Mouse (Mus musculus) E14TG2a.4 (cell line): ENCODE data around the gene Gm6370.

ENCODE experiments used
- CTCF ChIP-seq: conservative IDR thresholded peaks from 2 replicates; pipeline ENCODE4 v1.5.1; 2014; ENCODE audit warnings: low read length
- NANOG ChIP-seq: IDR thresholded peaks from 2 replicates; pipeline ENCODE4 v1.6.1; 2014; ENCODE audit warnings: borderline replicate concordance, low read length, mixed read lengths
- POU5F1 ChIP-seq: IDR thresholded peaks from 2 replicates; pipeline ENCODE4 v1.6.1; 2014; ENCODE audit warnings: low read length, borderline replicate concordance

DNA sequence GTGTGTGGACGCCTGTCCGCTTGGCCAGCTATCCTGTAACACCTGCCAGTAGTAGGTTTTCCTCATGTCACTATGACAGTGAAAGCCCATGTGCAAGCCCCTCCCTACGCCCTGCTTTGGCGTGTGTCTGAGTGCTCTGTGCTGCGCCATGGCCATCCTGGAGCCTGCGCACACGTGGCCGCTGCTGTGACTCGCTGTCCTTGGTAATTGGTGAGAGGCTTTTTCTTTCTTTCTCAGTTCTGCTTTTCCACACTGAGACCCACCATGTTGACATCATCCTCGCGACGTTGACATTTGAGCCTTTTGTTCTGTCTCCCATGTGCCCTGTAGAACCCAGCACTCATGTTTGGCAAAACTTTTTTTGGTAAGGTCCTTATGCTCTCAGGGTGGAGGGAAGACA, 19.3 kb upstream of the Gm6370 start:
- TF ChIP-seq CTCF: no peak
- TF ChIP-seq NANOG: no peak
- TF ChIP-seq POU5F1: no peak
